Mouse (Mus musculus) brain, embryonic 18.5 days (tissue): ENCODE measurements around the gene Fam222b.

ENCODE experiments used
- DNase-seq: peaks from one replicate; pipeline ENCODE4 v3.0.0-alpha.2; 2012; ENCODE audit warnings: low read depth, low spot score

The Fam222b gene

GRCm38 (mm10) chr11:78163681-78164603 is 69.5 kb downstream of the Fam222b start:
- no peak for DNase-seq

DNA sequence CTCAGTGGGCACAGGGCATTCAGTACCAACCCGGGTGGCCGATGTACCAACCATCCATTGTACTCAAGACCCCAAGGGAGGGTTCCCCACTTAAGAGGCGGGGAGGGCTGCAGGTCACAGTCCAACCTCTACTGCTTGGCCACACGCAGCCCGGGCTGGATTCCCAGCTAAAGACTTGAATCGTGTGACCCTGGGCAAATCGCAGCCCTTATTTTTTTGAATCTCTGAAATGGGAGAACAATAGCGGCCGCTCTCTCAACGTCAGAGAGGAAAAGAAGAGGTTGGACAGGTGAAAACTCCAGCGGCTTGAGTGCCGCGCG is 70.1 kb downstream of the Fam222b start:
- DNase-seq: no peak

- no peak for DNase-seq
These were observed 70.7 kb downstream of the Fam222b start, which contains the start of gene Traf4 for GRCm38 (mm10) chr11:78164924-78165760. Gene Traf4 (minus strand): TSS chr11:78165589.

DNA sequence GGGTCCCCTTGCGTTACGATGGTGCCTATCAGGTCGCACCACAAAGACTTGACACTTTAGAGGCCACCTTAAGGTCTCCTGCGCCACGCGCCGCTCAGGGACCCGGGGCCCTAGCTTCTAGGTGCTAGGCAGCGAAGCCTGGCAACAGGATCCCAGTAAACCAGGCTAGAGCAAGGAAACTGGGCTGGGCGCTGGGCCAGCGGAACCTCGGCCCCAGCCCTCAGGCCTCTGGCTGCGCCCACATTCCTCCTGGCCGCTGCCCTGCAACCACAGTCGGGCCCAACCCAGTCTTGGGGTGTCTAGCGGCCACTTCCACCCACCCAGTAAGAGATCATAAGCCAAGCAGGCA is 71.3 kb downstream of the Fam222b start:
- no peak for DNase-seq

DNA sequence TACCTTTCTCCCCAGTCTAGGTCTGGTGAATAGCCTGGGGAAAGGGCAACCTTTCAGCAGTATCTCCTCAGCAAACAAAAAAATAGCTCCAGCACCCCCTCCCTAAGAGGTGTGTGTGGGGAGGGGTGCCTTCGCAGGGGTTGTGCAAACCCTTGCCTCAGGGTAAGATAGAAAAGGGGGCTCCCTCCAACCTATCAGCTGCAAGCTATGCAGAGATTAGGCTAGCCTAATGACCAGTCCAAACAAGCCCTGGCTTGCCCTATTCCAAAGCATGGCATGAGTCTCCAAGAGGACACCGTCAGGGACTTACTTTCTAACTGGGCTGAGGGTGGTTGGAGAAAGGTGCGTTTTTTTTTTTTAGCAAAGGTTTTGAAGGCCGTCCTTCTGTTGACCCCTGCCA is 71.7 kb downstream of the Fam222b start:
- DNase-seq: no peak

GRCm38 (mm10) chr11:78166640-78167039 is 72.2 kb downstream of the Fam222b start:
- no peak for DNase-seq

GRCm38 (mm10) chr11:78167257-78167959 is 72.9 kb downstream of the Fam222b start:
- no peak for DNase-seq

DNA sequence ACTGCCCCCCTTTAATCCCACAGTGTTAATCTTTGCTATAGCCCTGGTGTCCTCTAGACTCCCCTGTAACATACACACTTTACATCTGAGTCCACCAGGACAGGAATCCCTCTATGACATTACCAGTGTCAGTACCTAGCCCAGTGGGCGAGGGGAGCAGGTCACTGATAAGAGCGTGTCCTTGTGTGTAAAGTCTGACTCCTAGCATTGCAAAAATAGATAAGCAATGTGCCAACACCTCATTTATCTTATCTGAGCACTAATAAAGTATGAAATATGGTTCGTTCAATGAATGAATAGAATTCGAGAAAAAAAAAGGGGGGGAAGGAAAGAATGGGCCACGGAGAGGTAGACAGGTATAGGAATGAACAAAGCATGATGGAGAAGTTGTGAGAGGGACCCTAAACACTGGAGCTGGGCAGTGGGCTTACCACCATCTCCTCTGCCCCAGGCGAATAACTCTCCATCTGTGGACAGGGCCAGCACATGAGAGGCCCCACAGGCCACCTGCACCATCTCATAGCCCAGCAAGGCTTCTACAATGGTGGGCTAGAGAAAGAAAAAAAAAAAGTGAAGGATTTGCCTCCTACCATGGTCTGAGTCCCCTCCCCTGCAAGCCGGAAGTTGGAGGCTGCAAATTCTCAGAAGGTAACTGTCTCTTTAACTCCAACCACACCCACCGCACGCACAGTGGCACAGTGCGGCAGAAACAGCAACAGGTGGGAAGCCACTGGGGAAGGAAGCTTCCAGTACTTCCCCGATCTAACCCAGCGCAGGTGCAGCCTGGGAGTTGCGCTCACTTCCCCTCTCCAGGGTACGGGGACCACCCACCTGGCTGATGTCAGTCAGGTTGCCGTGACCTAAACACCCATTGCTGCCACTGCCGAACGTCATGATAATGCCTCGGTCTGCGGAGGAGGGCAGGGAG is 74.3 kb downstream of the Fam222b start:
- no peak for DNase-seq

GRCm38 (mm10) chr11:78170306-78170705 is 75.8 kb downstream of the Fam222b start:
- DNase-seq: no peak

- no peak for DNase-seq
These were observed 76.9 kb downstream of the Fam222b start for GRCm38 (mm10) chr11:78171328-78171727.

DNA sequence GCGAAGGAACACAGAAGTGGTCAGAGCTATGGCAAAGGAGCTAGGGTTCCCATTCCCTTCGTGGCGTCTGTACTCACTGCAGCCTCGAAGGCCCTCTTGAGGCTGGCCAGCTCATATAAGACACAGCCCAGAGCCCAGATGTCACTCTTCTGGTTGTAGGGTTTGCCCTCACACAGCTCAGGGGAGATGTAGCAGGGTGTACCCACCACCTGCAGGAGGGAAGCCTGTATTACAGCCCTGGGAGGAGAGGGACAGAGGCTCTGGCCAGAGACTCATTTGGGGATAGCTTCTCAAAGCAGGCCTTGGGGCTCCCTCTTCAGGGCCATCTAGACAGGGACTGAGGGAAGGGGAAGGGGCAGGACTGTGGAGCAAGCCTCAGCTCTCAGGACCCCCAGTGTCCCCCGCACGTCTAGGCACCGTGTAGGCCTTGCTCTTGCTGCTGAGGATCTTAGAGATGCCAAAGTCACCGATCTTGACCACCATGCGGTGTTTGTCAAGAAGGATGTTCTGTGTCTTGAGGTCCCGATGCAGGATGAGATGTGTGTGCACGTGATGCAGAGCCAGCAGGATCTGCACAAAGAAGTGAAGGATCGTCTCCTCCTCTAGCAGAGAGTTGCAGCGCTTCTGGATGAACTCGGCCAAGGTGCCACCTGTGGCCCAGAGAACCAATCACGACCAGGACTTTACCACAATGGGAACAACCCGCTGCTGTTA is 77.7 kb downstream of the Fam222b start:
- DNase-seq: no peak

- DNase-seq: no peak
These were observed 78.4 kb downstream of the Fam222b start for GRCm38 (mm10) chr11:78172748-78173383.

- DNase-seq: no peak
These were observed 80.0 kb downstream of the Fam222b start for GRCm38 (mm10) chr11:78174506-78174905.

GRCm38 (mm10) chr11:78175771-78176401 is 81.4 kb downstream of the Fam222b start:
- DNase-seq: no peak

DNA sequence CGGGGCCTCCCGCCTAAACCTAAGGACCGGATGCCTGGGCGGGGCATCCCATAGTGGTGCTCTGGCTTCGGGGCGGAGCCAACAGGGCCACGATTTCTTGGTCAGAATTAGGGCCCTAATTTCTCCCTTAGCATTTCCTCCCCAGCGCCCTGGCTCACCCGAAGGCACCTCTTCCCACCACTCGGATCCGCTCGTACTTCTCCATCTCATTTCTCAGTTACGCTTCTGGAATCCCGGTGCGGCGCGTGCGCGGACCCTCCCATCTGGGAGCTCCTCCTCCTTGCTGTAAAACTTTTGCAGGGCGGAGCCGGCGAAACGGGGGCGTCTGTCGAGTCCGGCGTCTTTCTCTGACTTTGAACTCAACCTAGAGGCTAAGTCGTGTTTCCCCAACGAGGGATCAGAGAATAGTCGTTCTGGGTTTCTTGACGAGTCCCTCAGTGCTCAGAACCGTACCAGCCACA is 82.0 kb downstream of the Fam222b start, which contains the start of the genes Nek8 and Tlcd1:
TSS of gene Nek8 (minus strand) at position 274 of the 461 bp plus-strand sequence.
TSS of gene Tlcd1 (plus strand) at position 310 of the 461 bp plus-strand sequence.
- DNase-seq: no peak

GRCm38 (mm10) chr11:78176905-78177331 is 82.5 kb downstream of the Fam222b start:
- no peak for DNase-seq

DNA sequence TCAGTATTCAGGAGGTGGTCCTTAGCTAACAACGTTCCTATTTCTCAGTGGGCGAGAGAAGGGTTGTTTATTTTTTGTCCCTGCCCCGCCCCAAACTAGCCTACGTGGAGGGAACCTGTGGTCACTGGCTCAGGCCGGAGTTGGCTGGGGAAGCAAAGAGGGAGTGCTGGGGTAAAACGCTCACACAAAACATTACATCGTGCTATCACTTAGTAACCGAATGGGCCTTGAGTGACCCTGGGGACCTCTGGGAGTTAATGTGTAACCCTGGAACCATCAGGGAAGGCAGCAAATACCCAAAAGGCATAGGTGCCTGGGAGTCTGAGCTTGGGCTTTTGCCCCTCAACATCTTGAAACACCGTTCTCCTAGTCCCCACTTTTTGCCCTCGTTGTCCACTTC is 83.0 kb downstream of the Fam222b start:
- DNase-seq: no peak

- no peak for DNase-seq
These were observed 83.7 kb downstream of the Fam222b start for GRCm38 (mm10) chr11:78177903-78178858.
